Mouse (Mus musculus): ENCODE data around the gene Fam155a. TPM values are rescaled to one million over a fixed set of nuclear protein-coding genes. Genes with fewer than 3 reads are reported as not detected.
A peak's percentile ranks its signal among the peaks of the same experiment; 100 is the strongest.
"Not testable (repeated sequence)": the region's sequence is repeated elsewhere in the genome, so short reads cannot be mapped to it uniquely, and the experiment has no call there.

Gene Fam155a
- polyA plus RNA-seq, 1 experiment from 2014 or later, result 1.7 TPM

DNA sequence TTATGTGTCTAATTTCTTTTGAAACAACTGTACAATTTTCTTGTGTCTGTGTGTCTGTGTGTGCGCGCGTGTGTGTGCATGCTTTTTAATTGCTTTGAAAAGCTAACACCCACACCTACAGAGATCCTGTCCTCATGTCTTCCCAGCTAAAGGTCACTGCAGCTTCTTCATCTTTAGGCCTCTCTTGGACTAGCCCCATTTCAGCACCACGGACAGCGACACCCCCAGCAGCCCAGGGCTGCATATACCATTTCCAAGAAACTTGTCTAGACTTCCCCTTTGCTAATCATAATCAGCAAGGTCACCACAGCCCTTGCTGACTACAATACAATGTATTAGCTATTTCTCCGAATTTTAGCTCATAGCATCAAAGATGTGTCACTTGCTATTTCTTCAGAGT lies 1.9 kb downstream of the Fam155a start:
- H3K27me3 ChIP-seq (replicated peaks; ENCODE audit: control insufficient read depth, insufficient read depth, low read length), result peaks cover 47% of the 10 kb centered on the region
- ATAC-seq (replicated peaks; ENCODE audit: low FRiP score, low TSS enrichment, low read depth) (no peak), DNase-seq (ENCODE audit: low spot score) (peak; percentile 93)
- H3K4me3 ChIP-seq (ENCODE audit: low read depth, low read length), result no peak overlapping the region
- no peaks in the 10 kb centered on the region for H3K4me1 ChIP-seq (replicated peaks; ENCODE audit: control insufficient read depth, insufficient read depth, low read length)
- WGBS, result 28% methylated on average over 6 of the region's 6 CpGs
- no peak overlapping the region for H3K4me2 ChIP-seq (ENCODE audit: low read length)
- H3K36me3 ChIP-seq (ENCODE audit: control insufficient read depth, insufficient read depth, low read length), result no peaks in the 10 kb centered on the region
- no peaks in the 10 kb centered on the region for H3K9me3 ChIP-seq (ENCODE audit: control insufficient read depth, low read length)
- no peak overlapping the region for H3K27ac ChIP-seq (ENCODE audit: low read depth)
- no peak overlapping the region for H3K9ac ChIP-seq (ENCODE audit: low read length)

DNA sequence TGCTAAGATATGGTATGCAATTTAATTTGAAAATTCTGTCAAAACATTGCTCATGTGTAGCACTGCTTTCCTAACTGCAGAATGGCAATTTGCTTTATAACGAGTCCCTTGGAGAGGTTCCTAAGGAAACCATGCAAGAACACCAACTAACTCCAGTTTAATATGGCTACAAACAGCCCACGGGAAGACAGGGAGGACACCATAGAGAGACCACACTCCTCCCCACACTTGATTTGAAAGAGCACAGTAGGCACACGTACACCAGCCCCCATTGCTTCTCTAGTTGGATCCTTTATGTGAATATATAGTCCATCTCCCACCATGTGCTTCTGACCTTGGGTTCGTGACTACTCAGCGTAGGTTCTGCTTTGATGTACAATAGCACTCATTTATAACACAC lies 35.8 kb downstream of the Fam155a start:
- Histone ChIP-seq H3K36me3 (ENCODE audit: control insufficient read depth, insufficient read depth, low read length) (no peaks in the 10 kb centered on the region), H3K27ac (ENCODE audit: low read depth) (no peak overlapping the region), H3K9me3 (ENCODE audit: control insufficient read depth, low read length) (no peaks in the 10 kb centered on the region), H3K4me3 (ENCODE audit: low read depth, low read length) (no peak overlapping the region), H3K27me3 (replicated peaks; ENCODE audit: control insufficient read depth, insufficient read depth, low read length) (no peaks in the 10 kb centered on the region), H3K4me2 (ENCODE audit: low read length) (no peak overlapping the region), H3K4me1 (replicated peaks; ENCODE audit: control insufficient read depth, insufficient read depth, low read length) (no peaks in the 10 kb centered on the region), H3K9ac (ENCODE audit: low read length) (no peak overlapping the region)
- 73% methylated on average over 5 of the region's 5 CpGs for WGBS
- no peak for DNase-seq (ENCODE audit: low spot score)
- ATAC-seq (replicated peaks; ENCODE audit: low FRiP score, low TSS enrichment, low read depth), result no peak

DNA sequence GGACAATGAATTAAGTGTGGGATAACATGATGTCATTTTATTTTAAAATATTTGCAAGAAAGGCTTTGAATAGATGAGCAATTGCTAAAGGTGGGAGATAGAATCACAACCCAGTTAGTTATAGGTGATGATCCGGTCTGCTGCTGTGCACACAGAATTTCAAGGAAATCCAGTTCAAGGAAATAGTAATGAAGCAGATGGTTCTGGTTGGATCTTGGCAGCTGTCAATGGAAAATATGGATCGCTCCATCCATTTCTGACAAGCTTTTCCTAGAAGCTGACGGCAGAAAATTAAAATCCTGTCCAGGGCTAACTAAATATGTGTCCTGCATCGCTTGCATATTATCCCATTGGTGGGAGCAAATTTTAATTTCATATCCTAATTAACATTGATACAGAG lies 61.2 kb downstream of the Fam155a start:
- no peaks in the 10 kb centered on the region for H3K9me3 ChIP-seq (ENCODE audit: control insufficient read depth, low read length)

DNA sequence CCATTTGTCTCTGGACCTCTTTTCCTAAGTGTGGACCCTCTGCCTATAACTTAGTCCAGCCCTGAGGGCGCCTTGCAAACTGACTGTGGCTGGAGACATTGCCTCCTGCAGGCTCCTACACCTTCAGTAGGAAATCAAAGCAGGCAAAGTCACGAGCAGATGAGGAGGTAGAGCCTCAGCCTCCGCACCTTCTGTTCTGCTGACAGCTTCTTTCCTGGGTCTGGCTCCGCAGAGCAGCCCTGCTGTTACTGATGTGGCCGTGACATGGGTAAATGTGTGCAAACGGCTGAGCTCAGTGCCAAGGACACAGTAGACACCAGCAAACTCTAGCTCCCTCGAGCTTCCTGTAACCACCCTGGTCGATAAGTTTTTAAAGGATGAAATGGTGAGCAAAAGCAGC lies 63.5 kb downstream of the Fam155a start:
- Histone ChIP-seq H3K4me3 (ENCODE audit: low read depth, low read length) (no peak overlapping the region), H3K27me3 (replicated peaks; ENCODE audit: control insufficient read depth, insufficient read depth, low read length) (no peaks in the 10 kb centered on the region), H3K9ac (ENCODE audit: low read length) (no peak overlapping the region), H3K4me1 (replicated peaks; ENCODE audit: control insufficient read depth, insufficient read depth, low read length) (no peaks in the 10 kb centered on the region), H3K4me2 (ENCODE audit: low read length) (no peak overlapping the region), H3K9me3 (ENCODE audit: control insufficient read depth, low read length) (no peaks in the 10 kb centered on the region), H3K36me3 (ENCODE audit: control insufficient read depth, insufficient read depth, low read length) (no peaks in the 10 kb centered on the region), H3K27ac (ENCODE audit: low read depth) (no peak overlapping the region)
- 71% methylated on average over 8 of the region's 8 CpGs for WGBS
- DNase-seq (ENCODE audit: low spot score) (no peak), ATAC-seq (replicated peaks; ENCODE audit: low FRiP score, low TSS enrichment, low read depth) (no peak)

More for the DNA sequence above, 61.2 kb downstream of the Fam155a start:
- Histone ChIP-seq H3K9ac (ENCODE audit: low read length) (no peak overlapping the region), H3K4me3 (ENCODE audit: low read depth, low read length) (no peak overlapping the region), H3K4me1 (replicated peaks; ENCODE audit: control insufficient read depth, insufficient read depth, low read length) (peaks cover 2% of the 10 kb centered on the region; the same call in 1 of the 2 replicates), H3K27me3 (replicated peaks; ENCODE audit: control insufficient read depth, insufficient read depth, low read length) (no peaks in the 10 kb centered on the region), H3K27ac (ENCODE audit: low read depth) (no peak overlapping the region), H3K36me3 (ENCODE audit: control insufficient read depth, insufficient read depth, low read length) (no peaks in the 10 kb centered on the region), H3K4me2 (ENCODE audit: low read length) (no peak overlapping the region)
- WGBS, result 91% methylated on average over 4 of the region's 4 CpGs
- no peak for DNase-seq (ENCODE audit: low spot score)
- ATAC-seq (replicated peaks; ENCODE audit: low FRiP score, low TSS enrichment, low read depth), result no peak

DNA sequence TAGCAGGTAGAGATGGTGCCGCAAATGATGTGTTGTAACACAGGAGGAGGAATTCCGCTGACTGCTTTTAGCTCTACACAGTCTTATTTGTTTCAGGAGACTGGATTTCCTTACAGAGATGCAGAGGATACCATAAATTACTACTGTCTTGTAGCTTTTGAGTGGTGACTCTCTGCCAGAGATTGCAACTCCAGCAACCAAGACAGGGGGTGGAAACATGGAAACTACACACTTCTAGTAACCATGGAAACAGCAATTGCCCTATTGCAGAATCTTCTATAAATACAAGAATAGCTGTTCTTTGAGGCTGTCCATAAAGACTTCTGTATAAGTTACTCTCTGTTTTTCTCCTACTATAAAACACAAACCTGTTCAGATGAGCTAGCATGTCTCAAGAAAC lies 76.2 kb downstream of the Fam155a start:
- whole genome bisulfite sequencing, result 69% methylated on average over 2 of the region's 2 CpGs
- Histone ChIP-seq H3K4me3 (ENCODE audit: low read depth, low read length) (no peak overlapping the region), H3K27me3 (replicated peaks; ENCODE audit: control insufficient read depth, insufficient read depth, low read length) (peaks cover 5% of the 10 kb centered on the region; the same call in 1 of the 2 replicates), H3K9ac (ENCODE audit: low read length) (no peak overlapping the region), H3K4me2 (ENCODE audit: low read length) (no peak overlapping the region), H3K36me3 (ENCODE audit: control insufficient read depth, insufficient read depth, low read length) (no peaks in the 10 kb centered on the region), H3K9me3 (ENCODE audit: control insufficient read depth, low read length) (no peaks in the 10 kb centered on the region), H3K4me1 (replicated peaks; ENCODE audit: control insufficient read depth, insufficient read depth, low read length) (no peaks in the 10 kb centered on the region), H3K27ac (ENCODE audit: low read depth) (no peak overlapping the region)
- no peak for DNase-seq (ENCODE audit: low spot score)
- no peak for ATAC-seq (replicated peaks; ENCODE audit: low FRiP score, low TSS enrichment, low read depth)

DNA sequence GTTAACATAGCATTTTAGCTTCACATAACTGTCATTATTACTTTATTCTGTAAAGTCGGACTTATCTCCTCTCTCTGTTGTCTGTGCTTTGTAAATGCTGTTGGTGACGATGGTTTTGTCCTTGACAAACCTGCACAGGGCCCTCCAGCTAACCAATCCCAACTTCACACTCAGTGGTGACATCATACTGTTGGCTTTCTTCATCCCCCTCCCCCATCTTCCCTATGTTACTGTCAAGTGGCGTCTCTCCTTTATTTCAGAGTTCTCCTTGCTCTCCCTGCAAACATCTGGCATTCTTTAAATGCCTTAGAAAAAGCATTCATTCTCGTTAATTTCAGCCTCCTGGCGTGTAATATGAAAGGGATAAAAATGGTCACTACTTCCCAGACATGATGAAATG lies 78.6 kb downstream of the Fam155a start:
- H3K27ac ChIP-seq (ENCODE audit: low read depth), result no peak overlapping the region

DNA sequence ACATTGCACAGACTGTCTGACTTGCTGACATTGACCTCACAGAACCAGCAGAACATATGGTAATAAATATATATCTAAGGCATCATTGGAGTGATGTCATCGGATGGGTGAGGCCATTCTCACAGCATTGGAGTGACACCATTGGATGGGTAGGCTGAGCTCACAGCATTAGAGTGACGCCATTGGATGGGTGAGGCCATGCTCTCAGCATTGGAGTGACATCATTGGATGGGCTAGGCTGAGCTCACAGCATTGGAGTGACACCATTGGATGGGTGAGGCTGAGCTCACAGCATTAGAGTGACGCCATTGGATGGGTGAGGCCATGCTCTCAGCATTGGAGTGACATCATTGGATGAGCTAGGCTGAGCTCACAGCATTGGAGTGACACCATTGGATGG lies 110.9 kb downstream of the Fam155a start:
- H3K9ac ChIP-seq (ENCODE audit: low read length); H3K27me3 ChIP-seq (replicated peaks; ENCODE audit: control insufficient read depth, insufficient read depth, low read length); ATAC-seq (replicated peaks; ENCODE audit: low FRiP score, low TSS enrichment, low read depth); H3K4me3 ChIP-seq (ENCODE audit: low read depth, low read length); H3K4me2 ChIP-seq (ENCODE audit: low read length); H3K4me1 ChIP-seq (replicated peaks; ENCODE audit: control insufficient read depth, insufficient read depth, low read length); DNase-seq (ENCODE audit: low spot score); H3K27ac ChIP-seq (ENCODE audit: low read depth); H3K9me3 ChIP-seq (ENCODE audit: control insufficient read depth, low read length); H3K36me3 ChIP-seq (ENCODE audit: control insufficient read depth, insufficient read depth, low read length): not testable (repeated sequence)
- WGBS, result 94% methylated on average over 3 of the region's 3 CpGs

More for the DNA sequence above, 78.6 kb downstream of the Fam155a start:
- DNase-seq (ENCODE audit: low spot score), result no peak
- 35% methylated on average over 5 of the region's 5 CpGs for WGBS
- no peak for ATAC-seq (replicated peaks; ENCODE audit: low FRiP score, low TSS enrichment, low read depth)
- Histone ChIP-seq H3K27me3 (replicated peaks; ENCODE audit: control insufficient read depth, insufficient read depth, low read length) (peaks cover 5% of the 10 kb centered on the region; the same call in 1 of the 2 replicates), H3K4me3 (ENCODE audit: low read depth, low read length) (no peak overlapping the region), H3K4me1 (replicated peaks; ENCODE audit: control insufficient read depth, insufficient read depth, low read length) (no peaks in the 10 kb centered on the region), H3K36me3 (ENCODE audit: control insufficient read depth, insufficient read depth, low read length) (no peaks in the 10 kb centered on the region), H3K9ac (ENCODE audit: low read length) (no peak overlapping the region), H3K9me3 (ENCODE audit: control insufficient read depth, low read length) (no peaks in the 10 kb centered on the region), H3K4me2 (ENCODE audit: low read length) (no peak overlapping the region)

DNA sequence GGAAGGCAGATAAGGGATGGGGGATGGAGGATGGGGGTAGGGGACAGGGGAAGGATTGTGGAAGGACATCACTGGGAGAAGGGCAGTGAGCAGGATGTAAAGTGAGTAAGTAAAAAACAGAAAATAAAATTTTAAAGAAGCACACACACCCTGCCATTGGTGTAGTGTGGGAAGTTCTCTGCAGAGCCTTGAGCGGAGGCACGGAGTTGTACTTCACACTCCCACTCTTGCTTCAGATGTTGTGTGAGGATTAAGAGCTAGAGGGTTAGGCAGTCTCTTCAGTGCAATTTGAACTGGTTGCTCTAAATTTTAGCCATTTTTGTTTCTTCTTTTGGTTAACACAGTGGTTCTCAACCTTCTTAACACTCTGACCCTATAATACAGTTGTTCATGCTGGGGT lies 114.1 kb downstream of the Fam155a start:
- ATAC-seq (replicated peaks; ENCODE audit: low FRiP score, low TSS enrichment, low read depth) (no peak), DNase-seq (ENCODE audit: low spot score) (no peak)
- no peaks in the 10 kb centered on the region for H3K36me3 ChIP-seq (ENCODE audit: control insufficient read depth, insufficient read depth, low read length)
- no peak overlapping the region for H3K4me2 ChIP-seq (ENCODE audit: low read length)
- 88% methylated on average over 2 of the region's 2 CpGs for WGBS
- no peak overlapping the region for H3K9ac ChIP-seq (ENCODE audit: low read length)
- H3K27me3 ChIP-seq (replicated peaks; ENCODE audit: control insufficient read depth, insufficient read depth, low read length), result no peaks in the 10 kb centered on the region
- no peaks in the 10 kb centered on the region for H3K9me3 ChIP-seq (ENCODE audit: control insufficient read depth, low read length)
- H3K4me3 ChIP-seq (ENCODE audit: low read depth, low read length), result no peak overlapping the region
- no peaks in the 10 kb centered on the region for H3K4me1 ChIP-seq (replicated peaks; ENCODE audit: control insufficient read depth, insufficient read depth, low read length)
- no peak overlapping the region for H3K27ac ChIP-seq (ENCODE audit: low read depth)

DNA sequence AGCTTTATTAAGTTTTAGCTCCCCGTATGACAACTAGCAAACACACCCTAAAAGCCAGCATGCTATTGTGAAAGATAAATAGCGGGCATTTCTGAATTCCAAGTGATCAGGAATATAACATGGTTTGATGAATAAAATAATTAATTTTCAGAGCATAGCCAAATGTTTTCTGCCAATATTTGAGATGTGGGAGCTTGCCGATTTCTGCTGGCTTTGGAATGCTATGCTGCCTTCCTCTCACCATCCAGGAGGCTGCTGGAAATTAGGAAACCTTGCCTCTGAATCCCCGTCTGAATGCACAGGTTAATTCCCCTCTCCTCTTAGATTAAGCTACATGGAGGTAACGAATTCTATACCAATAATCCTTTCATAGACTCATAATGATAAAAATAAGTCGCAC lies 116.1 kb downstream of the Fam155a start:
- Histone ChIP-seq H3K4me1 (replicated peaks; ENCODE audit: control insufficient read depth, insufficient read depth, low read length) (no peaks in the 10 kb centered on the region), H3K9me3 (ENCODE audit: control insufficient read depth, low read length) (no peaks in the 10 kb centered on the region), H3K27ac (ENCODE audit: low read depth) (no peak overlapping the region), H3K4me2 (ENCODE audit: low read length) (no peak overlapping the region), H3K9ac (ENCODE audit: low read length) (no peak overlapping the region), H3K4me3 (ENCODE audit: low read depth, low read length) (no peak overlapping the region), H3K27me3 (replicated peaks; ENCODE audit: control insufficient read depth, insufficient read depth, low read length) (no peaks in the 10 kb centered on the region), H3K36me3 (ENCODE audit: control insufficient read depth, insufficient read depth, low read length) (no peaks in the 10 kb centered on the region)
- DNase-seq (ENCODE audit: low spot score) (no peak), ATAC-seq (replicated peaks; ENCODE audit: low FRiP score, low TSS enrichment, low read depth) (no peak)
- WGBS, result 82% methylated on average over 6 of the region's 6 CpGs
